Mouse (Mus musculus) CD4-positive, CD25-positive, alpha-beta regulatory T cell, adult 2 months (primary cell): ENCODE data around the gene Lsp1.
A peak's percentile ranks its signal among the peaks of the same experiment; 100 is the strongest.

Experiments used
- DNase-seq: peaks from one replicate; pipeline ENCODE4 v3.0.0-alpha.2; 2012; ENCODE audit warnings: low read depth, low spot score

Lsp1 gene

GRCm38 (mm10) chr7:142444171-142444570 is 16.4 kb upstream of the Lsp1 start:
- no peak for DNase-seq

- DNase-seq: no peak
Observed at GRCm38 (mm10) chr7:142445324-142445723, 15.3 kb upstream of the Lsp1 start.

- DNase-seq: no peak
Observed at GRCm38 (mm10) chr7:142446264-142446663, 14.3 kb upstream of the Lsp1 start.

- no peak for DNase-seq
Observed at GRCm38 (mm10) chr7:142449038-142449617, 11.5 kb upstream of the Lsp1 start.

- no peak for DNase-seq
Observed at GRCm38 (mm10) chr7:142454706-142455105, 5.9 kb upstream of the Lsp1 start.

GRCm38 (mm10) chr7:142455251-142455650 is 5.4 kb upstream of the Lsp1 start:
- no peak for DNase-seq

- DNase-seq: no peak
Observed at GRCm38 (mm10) chr7:142456806-142457205, 3.8 kb upstream of the Lsp1 start.

GRCm38 (mm10) chr7:142457227-142457811 is 3.3 kb upstream of the Lsp1 start:
- DNase-seq: peak; percentile 42

- DNase-seq: no peak
Observed at GRCm38 (mm10) chr7:142458026-142458425, 2.6 kb upstream of the Lsp1 start.

GRCm38 (mm10) chr7:142458676-142459298 is 1.8 kb upstream of the Lsp1 start:
- no peak for DNase-seq

- DNase-seq: no peak
Observed at GRCm38 (mm10) chr7:142459299-142459691, 1.3 kb upstream of the Lsp1 start.

GRCm38 (mm10) chr7:142461446-142461845 is 837 bp downstream of the Lsp1 start:
- DNase-seq: peak; percentile 43

GRCm38 (mm10) chr7:142462190-142462589 is 1.6 kb downstream of the Lsp1 start:
- peak; percentile 36 for DNase-seq

GRCm38 (mm10) chr7:142462594-142463078 is 2.0 kb downstream of the Lsp1 start:
- peak; percentile 46 for DNase-seq

GRCm38 (mm10) chr7:142470171-142470691 is 9.6 kb downstream of the Lsp1 start:
- no peak for DNase-seq

- DNase-seq: no peak
Observed at GRCm38 (mm10) chr7:142470808-142471413, 10.3 kb downstream of the Lsp1 start.

- DNase-seq: no peak
Observed at GRCm38 (mm10) chr7:142471414-142471861, 10.8 kb downstream of the Lsp1 start.

- no peak for DNase-seq
Observed at GRCm38 (mm10) chr7:142471884-142472570, 11.4 kb downstream of the Lsp1 start.

GRCm38 (mm10) chr7:142472936-142473335 is 12.3 kb downstream of the Lsp1 start:
- DNase-seq: no peak

GRCm38 (mm10) chr7:142473476-142473875 is 12.9 kb downstream of the Lsp1 start:
- DNase-seq: no peak

GRCm38 (mm10) chr7:142474799-142475198 is 14.2 kb downstream of the Lsp1 start:
- no peak for DNase-seq

- no peak for DNase-seq
Observed at GRCm38 (mm10) chr7:142475641-142476040, 15.0 kb downstream of the Lsp1 start.
